Mouse (Mus musculus): ENCODE results near the gene Psma5.

Gene Psma5

GRCm38 (mm10) chr3:108282401-108283240 lies 25.9 kb downstream of the Psma5 start:
- peak; percentile 87 for DNase-seq (ENCODE audit: low spot score)

- DNase-seq (ENCODE audit: low spot score) = no peak
These were observed 26.5 kb downstream of the Psma5 start for GRCm38 (mm10) chr3:108283241-108283561.

GRCm38 (mm10) chr3:108283781-108284601 lies 27.3 kb downstream of the Psma5 start, which contains the start of gene Sort1:
Sort1 (plus strand) TSS chr3:108284082.
- peak; percentile 99 for DNase-seq (ENCODE audit: low spot score)

- DNase-seq (ENCODE audit: low spot score) = no peak
These were observed 28.5 kb downstream of the Psma5 start for GRCm38 (mm10) chr3:108285078-108285711.

- DNase-seq (ENCODE audit: low spot score) = no peak
These were observed 30.1 kb downstream of the Psma5 start for GRCm38 (mm10) chr3:108286671-108287439.

GRCm38 (mm10) chr3:108287811-108288805 lies 31.4 kb downstream of the Psma5 start:
- peak; percentile 81 for DNase-seq (ENCODE audit: low spot score)

- no peak for DNase-seq (ENCODE audit: low spot score)
These were observed 32.8 kb downstream of the Psma5 start for GRCm38 (mm10) chr3:108289311-108290130.

GRCm38 (mm10) chr3:108291036-108291799 lies 34.5 kb downstream of the Psma5 start:
- no peak for DNase-seq (ENCODE audit: low spot score)

GRCm38 (mm10) chr3:108294398-108294797 lies 37.7 kb downstream of the Psma5 start:
- no peak for DNase-seq (ENCODE audit: low spot score)

GRCm38 (mm10) chr3:108295379-108296219 lies 38.9 kb downstream of the Psma5 start:
- DNase-seq (ENCODE audit: low spot score) = peak; percentile 23

- peak; percentile 70 for DNase-seq (ENCODE audit: low spot score)
These were observed 39.7 kb downstream of the Psma5 start for GRCm38 (mm10) chr3:108296220-108297049.

- no peak for DNase-seq (ENCODE audit: low spot score)
These were observed 40.3 kb downstream of the Psma5 start for GRCm38 (mm10) chr3:108297050-108297419.

GRCm38 (mm10) chr3:108297603-108298553 lies 41.2 kb downstream of the Psma5 start:
- peak; percentile 48 for DNase-seq (ENCODE audit: low spot score)

GRCm38 (mm10) chr3:108300455-108301030 lies 43.8 kb downstream of the Psma5 start:
- DNase-seq (ENCODE audit: low spot score) = no peak

GRCm38 (mm10) chr3:108303683-108304082 lies 47.0 kb downstream of the Psma5 start:
- DNase-seq (ENCODE audit: low spot score) = no peak

- DNase-seq (ENCODE audit: low spot score) = no peak
These were observed 48.0 kb downstream of the Psma5 start for GRCm38 (mm10) chr3:108304747-108305146.

Measured in embryo, embryonic 10 days (tissue).